Mouse (Mus musculus) midbrain, embryonic 10.5 days (tissue): ENCODE data around the gene Ripor1. TPM values are rescaled to one million over a fixed set of nuclear protein-coding genes. Genes with fewer than 3 reads are reported as not detected.

Experiments used
- DNase-seq: peaks from one replicate; pipeline ENCODE4 v3.0.0-alpha.2; 2017; ENCODE audit warnings: low spot score
- H3K27ac ChIP-seq: fragments of 300-500 bp; sonication (generic); replicated peaks from 2 replicates; pipeline ENCODE4 v1.5.1; 2016; ENCODE audit warnings: mild to moderate bottlenecking
- H3K27me3 ChIP-seq: fragments of 300-500 bp; sonication (generic); 2 replicates; pipeline ENCODE4 v1.6.1; 2016; ENCODE audit warnings: low read depth, mild to moderate bottlenecking; ENCODE audit not compliant: poor library complexity, severe bottlenecking
- H3K36me3 ChIP-seq: fragments of 300-500 bp; sonication (generic); 2 replicates; pipeline ENCODE4 v1.6.1; 2016; ENCODE audit warnings: mild to moderate bottlenecking, moderate library complexity
- H3K4me1 ChIP-seq: fragments of 300-500 bp; sonication (generic); 2 replicates; pipeline ENCODE4 v1.6.1; 2016
- H3K4me3 ChIP-seq: fragments of 300-500 bp; sonication (generic); 2 replicates; pipeline ENCODE4 v1.5.1; 2016; ENCODE audit warnings: mild to moderate bottlenecking, moderate library complexity
- H3K9me3 ChIP-seq: fragments of 300-500 bp; sonication (generic); replicated peaks from 2 replicates; pipeline ENCODE4 v1.6.1; 2016; ENCODE audit warnings: mild to moderate bottlenecking
- WGBS: fragments of 180-500 bp; shearing (Covaris S2); methylation state at CpG from one replicate; pipeline ENCODE4 v1.1.7; 2016; 5-methylcytosine and 5-hydroxymethylcytosine counted together
- polyA plus RNA-seq: library from polyadenylated mRNA; unstranded; fragments of >200 nt; fragmentation: Nextera tagmentation; extraction: Ambion mirVana; gene quantifications from 2 replicates; pipeline ENCODE4 v1.2.1, GENCODE M21; 2016

Gene Ripor1
- polyA plus RNA-seq, 1 experiment from 2014 or later = 15.9 TPM

DNA sequence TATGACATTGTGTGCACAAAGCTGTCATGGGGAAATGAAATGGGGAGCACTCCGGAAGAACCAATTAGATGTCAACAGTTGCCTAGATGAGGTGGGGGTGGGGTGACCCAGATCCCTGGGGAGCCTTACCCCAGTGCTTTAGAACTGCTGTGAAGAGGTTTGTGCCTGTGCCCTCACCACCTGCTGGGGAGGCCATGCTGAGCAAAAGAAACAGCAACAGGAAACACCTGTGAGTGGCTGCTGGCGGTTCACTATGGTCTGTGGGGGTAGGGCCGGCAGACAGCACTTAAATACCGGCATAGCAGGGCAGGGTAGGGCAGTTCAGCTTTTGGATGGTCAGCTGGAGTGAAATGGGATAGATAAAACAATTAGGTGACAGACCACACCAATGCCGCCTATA is 18.1 kb downstream of the Ripor1 start:
- H3K36me3 ChIP-seq = peaks cover 54% of the 10 kb centered on the region
- no peak overlapping the region for H3K4me3 ChIP-seq
- no peaks in the 10 kb centered on the region for H3K9me3 ChIP-seq
- peaks cover 34% of the 10 kb centered on the region for H3K4me1 ChIP-seq
- no peaks in the 10 kb centered on the region for H3K27me3 ChIP-seq
- no peak for DNase-seq
- H3K27ac ChIP-seq = no peak overlapping the region
- 22% methylated on average over 5 of the region's 5 CpGs for WGBS

DNA sequence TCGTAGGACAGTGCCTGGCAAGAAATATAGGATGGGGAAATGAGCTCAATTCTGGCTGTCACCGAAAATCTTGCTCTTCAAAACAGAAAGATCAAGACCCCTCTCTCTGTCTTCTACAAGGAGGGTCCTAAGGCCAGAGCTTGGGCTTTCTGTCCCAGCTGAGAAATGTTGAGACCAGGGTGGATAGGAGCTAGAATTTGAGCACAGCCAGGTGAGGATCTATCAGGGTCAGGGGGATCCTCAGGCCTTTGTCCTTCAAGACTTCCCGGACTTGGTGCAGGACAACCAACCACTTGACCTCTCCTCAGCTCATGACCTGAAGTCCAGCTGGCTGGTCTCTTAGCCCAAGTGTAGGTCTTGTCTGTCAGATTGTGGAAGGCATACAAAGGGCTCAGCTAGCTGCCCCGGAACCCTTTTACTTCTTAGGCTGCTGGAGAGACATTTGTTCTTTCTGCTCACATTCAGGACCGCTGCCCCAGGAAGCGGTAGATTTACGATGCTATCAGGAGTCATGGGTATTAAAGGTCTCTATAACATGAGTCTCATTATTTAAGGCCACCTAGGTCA is 18.7 kb downstream of the Ripor1 start:
- peaks cover 34% of the 10 kb centered on the region for H3K4me1 ChIP-seq
- H3K4me3 ChIP-seq = no peak overlapping the region
- H3K36me3 ChIP-seq = peaks cover 48% of the 10 kb centered on the region
- no peak for DNase-seq
- H3K27ac ChIP-seq = no peak overlapping the region
- no peaks in the 10 kb centered on the region for H3K9me3 ChIP-seq
- 52% methylated on average over 7 of the region's 7 CpGs for WGBS
- no peaks in the 10 kb centered on the region for H3K27me3 ChIP-seq

DNA sequence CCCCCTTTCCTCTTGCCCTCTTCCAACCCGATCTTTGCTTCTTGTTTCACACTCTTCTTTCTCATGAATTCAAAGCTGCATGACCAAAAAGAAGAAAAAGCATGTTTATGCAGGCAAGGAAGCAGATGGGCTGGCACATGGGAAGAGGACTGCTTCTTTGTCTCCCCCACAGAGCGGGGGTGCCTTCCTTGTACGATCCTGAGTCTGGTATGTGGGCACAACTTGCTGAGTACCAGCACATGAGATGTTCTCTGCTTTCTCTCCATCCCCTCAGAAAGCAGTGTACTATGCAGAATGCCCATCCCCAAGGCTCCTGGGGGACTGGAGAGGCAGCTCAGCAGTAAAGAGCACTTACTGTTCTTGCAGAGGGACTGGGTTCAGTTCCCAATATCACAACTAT is 19.3 kb downstream of the Ripor1 start:
- Histone ChIP-seq H3K4me1 (peaks cover 34% of the 10 kb centered on the region), H3K27me3 (no peaks in the 10 kb centered on the region), H3K9me3 (no peaks in the 10 kb centered on the region), H3K27ac (no peak overlapping the region), H3K36me3 (peaks cover 42% of the 10 kb centered on the region), H3K4me3 (no peak overlapping the region)
- DNase-seq = no peak
- WGBS = 75% methylated on average over 3 of the region's 3 CpGs

DNA sequence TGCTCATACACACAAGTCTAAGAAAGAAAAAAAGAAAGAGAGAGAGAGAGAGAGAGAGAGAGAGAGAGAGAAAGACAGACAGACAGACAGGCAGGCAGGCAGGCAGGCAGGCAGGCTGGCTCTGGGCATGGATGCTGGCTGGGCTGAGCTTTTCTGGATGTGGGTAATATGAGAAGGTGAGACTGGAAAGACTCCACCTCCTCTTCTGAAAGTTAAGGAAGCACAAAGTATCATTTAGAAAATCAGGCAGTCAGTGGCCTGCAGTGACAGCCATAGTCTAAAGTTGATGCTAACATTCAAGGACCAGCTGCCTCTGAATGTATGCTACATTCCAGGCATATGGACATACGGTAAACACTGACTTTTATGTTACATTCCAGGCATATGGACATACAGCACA is 19.8 kb downstream of the Ripor1 start:
- DNase-seq = no peak
- H3K27ac ChIP-seq = no peak overlapping the region

DNA sequence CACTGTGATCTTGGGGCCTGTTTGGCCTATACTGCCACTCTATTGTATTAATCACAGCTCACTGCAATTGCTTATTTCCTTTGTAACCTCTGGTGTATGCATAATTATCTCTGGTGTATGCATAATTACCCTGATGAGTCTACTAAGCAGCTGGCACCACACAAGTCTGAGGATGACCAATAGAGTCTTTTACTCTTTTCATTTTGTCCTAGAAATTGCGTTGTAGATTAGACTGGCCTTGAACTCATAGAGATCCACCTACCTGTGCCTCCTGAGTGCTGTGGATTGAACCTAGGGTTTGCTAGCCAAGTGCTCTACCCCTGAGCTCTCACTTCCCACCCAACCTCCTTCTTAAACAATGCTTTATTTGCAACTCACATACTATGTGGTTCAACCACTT is 21.0 kb downstream of the Ripor1 start:
- H3K27me3 ChIP-seq = no peaks in the 10 kb centered on the region
- H3K27ac ChIP-seq = no peak overlapping the region
- no peak overlapping the region for H3K4me3 ChIP-seq
- 94% methylated on average over 1 of the region's 1 CpGs for WGBS
- no peaks in the 10 kb centered on the region for H3K9me3 ChIP-seq
- H3K4me1 ChIP-seq = peaks cover 34% of the 10 kb centered on the region
- peaks cover 32% of the 10 kb centered on the region for H3K36me3 ChIP-seq
- DNase-seq = no peak

More for the DNA sequence above, 19.8 kb downstream of the Ripor1 start:
- Histone ChIP-seq H3K4me1 (peaks cover 34% of the 10 kb centered on the region), H3K9me3 (no peaks in the 10 kb centered on the region), H3K36me3 (peaks cover 37% of the 10 kb centered on the region), H3K4me3 (no peak overlapping the region), H3K27me3 (no peaks in the 10 kb centered on the region)
- 90% methylated on average over 1 of the region's 1 CpGs for WGBS

DNA sequence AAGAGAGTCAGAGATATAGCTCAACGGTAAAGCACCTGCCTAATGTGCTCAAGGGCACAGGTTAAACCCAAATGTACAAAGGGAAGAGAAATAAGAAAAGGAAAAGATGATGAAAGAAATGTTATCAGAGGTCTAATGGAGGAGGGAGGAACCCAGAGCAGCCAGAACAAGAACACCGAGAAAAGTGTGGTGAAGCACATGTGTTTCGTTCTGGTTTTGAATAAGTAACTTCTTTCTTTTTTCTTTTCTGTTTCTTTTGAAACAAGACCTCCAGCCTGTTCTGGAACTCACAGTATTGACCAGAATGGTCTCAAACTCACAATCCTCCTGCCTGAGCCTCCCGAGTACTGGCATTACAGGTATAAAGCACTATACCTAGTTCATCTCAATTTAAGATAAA is 24.3 kb downstream of the Ripor1 start:
- H3K27me3 ChIP-seq = no peaks in the 10 kb centered on the region
- H3K9me3 ChIP-seq = no peaks in the 10 kb centered on the region
- peaks cover 16% of the 10 kb centered on the region for H3K36me3 ChIP-seq
- no peak overlapping the region for H3K4me3 ChIP-seq
- no peak overlapping the region for H3K27ac ChIP-seq
- peaks cover 8% of the 10 kb centered on the region for H3K4me1 ChIP-seq
- 94% methylated on average over 4 of the region's 4 CpGs for WGBS
- no peak for DNase-seq

DNA sequence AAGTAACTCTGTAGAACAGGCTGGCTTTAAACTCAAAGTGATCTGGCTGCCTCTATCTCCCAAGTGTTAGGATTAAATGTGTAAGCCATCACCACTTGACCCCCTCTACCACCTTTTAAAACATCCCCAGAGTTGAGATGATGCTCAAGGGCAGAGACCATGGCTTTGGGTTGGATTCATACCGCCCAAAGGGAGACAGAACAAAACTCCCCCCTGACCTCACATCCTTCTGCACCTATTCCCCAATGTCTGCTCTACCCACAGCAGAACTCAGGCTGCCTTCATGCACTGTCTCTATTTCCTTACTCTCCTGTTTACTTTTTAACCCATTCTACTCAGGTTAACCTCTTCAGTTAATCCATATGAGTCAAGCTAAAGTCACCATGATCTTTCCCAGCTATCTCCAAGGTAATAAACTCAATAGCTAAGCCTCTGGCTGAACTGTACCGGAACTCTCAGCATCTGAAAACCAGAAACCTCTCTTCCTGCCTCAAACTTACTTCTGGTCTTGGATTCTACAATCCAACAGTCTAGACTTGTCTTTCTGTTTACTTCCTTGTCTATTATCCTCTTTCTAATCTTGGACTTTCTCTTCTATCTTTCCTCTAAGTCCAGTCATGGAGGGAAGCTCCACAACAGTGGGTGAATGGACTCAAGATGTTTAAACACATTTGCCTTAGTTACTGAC is 29.9 kb downstream of the Ripor1 start:
- peak overlapping the region; percentile 100; the same call in 1 of the 2 replicates for H3K27ac ChIP-seq
- peak overlapping the region; percentile 95 for H3K4me3 ChIP-seq
- WGBS = 92% methylated on average over 2 of the region's 2 CpGs
- H3K9me3 ChIP-seq = no peaks in the 10 kb centered on the region
- peaks cover 31% of the 10 kb centered on the region for H3K4me1 ChIP-seq
- peaks cover 22% of the 10 kb centered on the region for H3K36me3 ChIP-seq
- no peaks in the 10 kb centered on the region for H3K27me3 ChIP-seq
- no peak for DNase-seq

DNA sequence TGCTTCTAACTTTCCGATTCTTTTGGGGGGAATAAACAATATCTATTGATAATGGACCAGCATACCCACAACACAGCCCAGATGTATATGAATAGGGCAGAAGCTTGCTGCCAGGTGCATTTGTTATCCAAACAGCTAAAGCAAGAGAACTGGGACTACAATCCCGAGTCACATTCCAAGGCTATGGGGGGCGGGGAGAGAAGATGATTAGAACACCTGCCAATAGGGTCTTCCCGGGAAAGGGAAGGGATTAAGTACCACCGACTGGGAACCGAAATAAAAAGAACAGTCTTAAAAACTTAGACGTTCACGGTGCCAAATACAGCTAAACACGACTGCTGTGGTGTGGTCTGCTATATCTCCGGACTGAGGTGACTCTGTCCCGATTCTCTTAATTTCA is 30.4 kb downstream of the Ripor1 start:
- Histone ChIP-seq H3K27ac (peak overlapping the region; percentile 100), H3K9me3 (no peaks in the 10 kb centered on the region)
- WGBS = 2% methylated on average over 11 of the region's 11 CpGs

DNA sequence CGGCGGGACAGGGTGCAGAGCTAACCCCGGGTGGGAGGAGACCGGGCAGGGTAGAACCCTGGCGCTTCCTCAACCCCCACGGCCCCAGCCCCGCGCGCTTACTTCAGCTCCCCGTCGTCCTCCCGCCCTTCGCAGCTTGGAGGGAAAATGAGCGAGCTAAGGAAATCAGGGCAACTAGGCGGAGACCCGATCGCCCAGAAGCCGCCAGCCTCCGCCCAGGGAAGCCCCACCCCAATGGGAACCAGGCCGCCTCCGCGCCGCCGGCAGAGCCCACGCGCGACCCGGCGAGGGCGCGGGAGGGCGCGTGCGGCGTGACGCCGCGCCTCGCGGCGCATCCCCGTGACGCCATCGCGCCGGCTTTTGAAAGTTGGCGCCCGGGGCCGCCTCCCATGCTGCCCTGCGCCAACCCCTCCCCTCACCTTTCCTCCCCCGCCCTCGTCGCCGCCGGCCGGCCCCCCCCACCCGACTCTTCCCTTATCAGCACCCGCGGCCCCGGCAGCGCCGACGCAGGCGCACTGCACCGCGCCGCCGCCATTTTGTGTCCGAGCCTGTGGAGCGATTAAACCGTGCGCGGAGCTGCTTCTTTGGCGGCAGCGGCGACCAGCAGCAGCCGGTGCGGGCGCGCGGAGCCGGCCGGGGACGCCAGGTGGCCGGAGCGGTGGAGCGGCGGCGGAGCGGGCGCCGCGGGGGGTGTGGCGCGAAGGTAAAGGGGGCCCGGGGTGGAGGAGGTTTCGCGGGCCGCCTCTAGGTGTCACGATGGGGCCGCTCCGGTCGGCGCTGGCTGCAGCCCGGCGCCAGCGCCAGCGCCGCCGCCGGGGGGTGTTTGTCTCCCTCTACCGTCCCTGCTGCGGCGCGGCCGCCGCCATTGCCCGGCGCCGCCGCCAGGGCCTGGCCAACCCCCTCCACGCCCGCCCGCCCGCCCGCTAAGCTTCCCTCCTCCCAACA is 31.2 kb downstream of the Ripor1 start, which contains the start of gene Ctcf:
TSS of gene Ctcf (plus strand) at position 551 of the 945 bp plus-strand sequence.
- peak; percentile 97 for DNase-seq
- Histone ChIP-seq H3K4me1 (peaks cover 31% of the 10 kb centered on the region), H3K27ac (peak within 1 kb of the TSS; percentile 100), H3K9me3 (no peaks in the 10 kb centered on the region), H3K36me3 (peaks cover 15% of the 10 kb centered on the region), H3K4me3 (peak within 1 kb of the TSS; percentile 95), H3K27me3 (no peaks in the 10 kb centered on the region)
- under 1% methylated on average over 114 of the region's 126 CpGs for WGBS

More for the DNA sequence above, 30.4 kb downstream of the Ripor1 start:
- H3K4me1 ChIP-seq = peaks cover 31% of the 10 kb centered on the region
- no peaks in the 10 kb centered on the region for H3K27me3 ChIP-seq
- DNase-seq = no peak
- peaks cover 21% of the 10 kb centered on the region for H3K36me3 ChIP-seq
- H3K4me3 ChIP-seq = peak overlapping the region; percentile 95

DNA sequence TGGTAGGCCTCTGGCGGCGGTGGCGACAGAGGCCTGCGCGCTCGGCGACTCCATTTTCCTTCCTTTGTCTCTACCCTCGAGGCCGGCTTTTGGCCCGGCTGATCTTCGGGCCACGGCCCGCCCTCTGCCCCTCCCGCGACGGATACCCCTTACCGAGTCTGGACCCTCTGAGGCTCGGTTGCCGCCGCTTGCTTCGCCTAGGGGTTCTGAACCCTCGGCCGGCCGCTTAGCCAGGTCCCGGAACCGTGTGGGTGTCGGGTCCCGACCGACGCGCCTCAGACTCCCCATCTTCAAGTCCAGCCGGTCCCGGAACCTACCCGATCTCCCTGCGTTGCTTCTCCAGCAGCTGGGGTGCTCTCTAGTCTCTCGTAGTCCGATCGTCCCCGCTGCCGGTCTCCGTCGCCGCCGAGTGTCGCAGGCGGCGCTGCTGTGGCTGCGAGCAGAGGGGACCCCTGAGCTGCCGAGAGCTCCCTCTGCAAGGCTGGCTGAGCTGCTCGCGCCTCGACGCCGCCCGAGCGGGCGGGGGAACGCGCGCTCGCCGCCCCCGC is 32.0 kb downstream of the Ripor1 start, which contains the start of gene Agrp:
TSS of gene Agrp (minus strand) at position 431 of the 548 bp plus-strand sequence.
- Histone ChIP-seq H3K27ac (peak within 1 kb of the TSS; percentile 100), H3K4me1 (peaks cover 31% of the 10 kb centered on the region), H3K27me3 (no peaks in the 10 kb centered on the region), H3K36me3 (peaks cover 10% of the 10 kb centered on the region), H3K9me3 (no peaks in the 10 kb centered on the region), H3K4me3 (peak within 1 kb of the TSS; percentile 95)
- under 1% methylated on average over 63 of the region's 63 CpGs for WGBS
- no peak for DNase-seq

DNA sequence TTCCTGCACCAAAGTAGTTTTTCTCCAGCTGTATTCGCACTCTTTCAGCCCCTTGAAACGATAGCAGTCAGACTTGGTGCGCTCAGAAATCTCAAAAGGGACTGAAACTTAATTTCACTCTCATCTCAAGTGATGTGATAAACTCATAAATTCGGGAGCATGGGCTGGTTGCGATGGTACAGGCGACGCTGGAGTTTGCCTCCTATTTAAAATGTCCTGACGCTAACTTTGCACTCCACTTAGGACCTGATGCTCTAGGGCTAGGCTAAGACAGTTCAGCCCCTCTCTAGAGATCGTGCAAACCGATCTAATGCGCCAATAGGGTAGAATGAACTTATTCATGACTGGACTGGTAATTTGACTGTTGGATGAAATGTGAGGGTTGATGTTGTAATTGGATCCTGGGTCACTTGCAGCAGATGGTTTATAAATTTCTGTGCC is 32.6 kb downstream of the Ripor1 start:
- H3K27ac ChIP-seq = peak overlapping the region; percentile 100
- peak overlapping the region; percentile 95 for H3K4me3 ChIP-seq
- H3K27me3 ChIP-seq = no peaks in the 10 kb centered on the region
- WGBS = under 1% methylated on average over 11 of the region's 11 CpGs
- peaks cover 31% of the 10 kb centered on the region for H3K4me1 ChIP-seq
- DNase-seq = no peak
- H3K36me3 ChIP-seq = peaks cover 9% of the 10 kb centered on the region
- H3K9me3 ChIP-seq = no peaks in the 10 kb centered on the region

DNA sequence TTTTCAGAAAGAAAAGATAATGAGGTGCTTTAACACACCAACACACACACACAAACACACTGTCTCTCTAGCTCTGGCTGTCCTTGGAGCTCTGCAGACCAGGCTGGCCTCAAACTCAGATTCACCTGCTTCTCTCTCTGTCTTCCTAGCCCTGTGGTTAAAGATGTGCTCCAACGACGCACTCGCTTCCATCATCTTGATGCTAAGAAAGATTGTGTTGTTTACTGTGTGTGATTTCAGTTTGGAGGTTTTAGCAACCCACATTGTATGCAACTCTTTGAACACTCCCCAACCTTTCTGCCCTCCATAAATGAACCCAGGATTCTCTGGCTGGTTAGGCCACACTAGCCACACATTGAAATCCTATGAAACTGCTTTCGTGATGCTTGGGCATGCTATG is 33.5 kb downstream of the Ripor1 start:
- H3K27me3 ChIP-seq = no peaks in the 10 kb centered on the region
- H3K9me3 ChIP-seq = no peaks in the 10 kb centered on the region
- 91% methylated on average over 4 of the region's 4 CpGs for WGBS
- no peak overlapping the region for H3K27ac ChIP-seq
- H3K36me3 ChIP-seq = peaks cover 14% of the 10 kb centered on the region
- H3K4me1 ChIP-seq = peaks cover 31% of the 10 kb centered on the region
- peak overlapping the region; percentile 95 for H3K4me3 ChIP-seq
- DNase-seq = no peak
